Mouse (Mus musculus) ES-Bruce4 (cell line): ENCODE data around the gene Orm3. TPM values are rescaled to one million over a fixed set of nuclear protein-coding genes. Genes with fewer than 3 reads are reported as not detected.
A peak's percentile ranks its signal among the peaks of the same experiment; 100 is the strongest.
"Not testable (repeated sequence)": the region's sequence is repeated elsewhere in the genome, so short reads cannot be mapped to it uniquely, and the experiment has no call there.

Source experiments
- H3K27ac ChIP-seq: 2 replicates; pipeline ENCODE4 v1.5.1; 2012; ENCODE audit warnings: low read length, inconsistent platforms; ENCODE audit not compliant: insufficient read depth
- H3K27me3 ChIP-seq: 2 replicates; pipeline ENCODE4 v1.6.1; 2012; ENCODE audit warnings: mild to moderate bottlenecking, low read length, inconsistent platforms; ENCODE audit not compliant: control insufficient read depth, poor library complexity, insufficient read depth, severe bottlenecking
- H3K36me3 ChIP-seq: 2 replicates; pipeline ENCODE4 v1.6.1; 2012; ENCODE audit warnings: inconsistent platforms, mild to moderate bottlenecking, low read length, moderate library complexity; ENCODE audit not compliant: control insufficient read depth, poor library complexity, insufficient read depth, severe bottlenecking
- H3K4me1 ChIP-seq: one replicate; pipeline ENCODE4 v1.8.1; 2011; ENCODE audit warnings: low read length; ENCODE audit not compliant: control insufficient read depth, insufficient read depth
- H3K4me3 ChIP-seq: 2 replicates; pipeline ENCODE4 v1.5.1; 2011; ENCODE audit warnings: low read depth, mild to moderate bottlenecking, low read length
- H3K9ac ChIP-seq: 2 replicates; pipeline ENCODE4 v1.6.1; 2012; ENCODE audit warnings: low read depth, mild to moderate bottlenecking, inconsistent platforms; ENCODE audit not compliant: poor library complexity, severe bottlenecking
- H3K9me3 ChIP-seq: replicated peaks from 2 replicates; pipeline ENCODE4 v1.6.1; 2012; ENCODE audit warnings: mild to moderate bottlenecking, low read length, inconsistent platforms; ENCODE audit not compliant: control insufficient read depth, poor library complexity, insufficient read depth, severe bottlenecking
- CTCF ChIP-seq: IDR thresholded peaks from one replicate; pipeline ENCODE4 v1.8.1; 2011; ENCODE audit warnings: low read depth, low read length
- EP300 ChIP-seq: IDR thresholded peaks from 2 replicates; pipeline ENCODE4 v1.6.1; 2011; ENCODE audit warnings: low read depth, low read length; ENCODE audit not compliant: insufficient read depth
- POLR2A ChIP-seq: IDR thresholded peaks from one replicate; pipeline ENCODE4 v1.8.1; 2011; ENCODE audit warnings: low read length; ENCODE audit not compliant: insufficient read depth
- polyA plus RNA-seq: library from polyadenylated mRNA; stranded (reverse); fragments of >200 nt; gene quantifications from 2 replicates; pipeline ENCODE4 v1.2.4, GENCODE M21; 2011; ENCODE audit warnings: low read depth; ENCODE audit not compliant: missing spikeins, insufficient read depth, insufficient read length

Gene Orm3
- polyA plus RNA-seq, 1 experiment: not detected

- TF ChIP-seq EP300: no peak
- TF ChIP-seq CTCF: no peak
- no peaks in the 10 kb centered on the region for H3K9me3 ChIP-seq
- H3K27ac ChIP-seq: no peak overlapping the region
- no peaks in the 10 kb centered on the region for H3K4me1 ChIP-seq
- no peaks in the 10 kb centered on the region for H3K36me3 ChIP-seq
- H3K9ac ChIP-seq: no peak overlapping the region
- H3K4me3 ChIP-seq: no peak overlapping the region
- no peaks in the 10 kb centered on the region for H3K27me3 ChIP-seq
Measured at GRCm38 (mm10) chr4:63314063-63314462, 41.9 kb upstream of the Orm3 start.

- TF ChIP-seq POLR2A (no peak), CTCF (no peak), EP300 (no peak)
- Histone ChIP-seq H3K9me3 (no peaks in the 10 kb centered on the region), H3K27me3 (no peaks in the 10 kb centered on the region), H3K9ac (no peak overlapping the region), H3K4me1 (no peaks in the 10 kb centered on the region), H3K4me3 (no peak overlapping the region), H3K36me3 (no peaks in the 10 kb centered on the region), H3K27ac (no peak overlapping the region)
Measured at GRCm38 (mm10) chr4:63316076-63316746, 39.8 kb upstream of the Orm3 start.

GRCm38 (mm10) chr4:63319566-63319965 lies 36.4 kb upstream of the Orm3 start:
- H3K9ac ChIP-seq, H3K36me3 ChIP-seq, H3K4me3 ChIP-seq, H3K4me1 ChIP-seq, H3K27ac ChIP-seq, H3K27me3 ChIP-seq, H3K9me3 ChIP-seq: not testable (repeated sequence)
- peak; percentile 44 for TF ChIP-seq CTCF

- no peaks in the 10 kb centered on the region for H3K4me1 ChIP-seq
- no peaks in the 10 kb centered on the region for H3K36me3 ChIP-seq
Measured at GRCm38 (mm10) chr4:63323275-63323815, 32.6 kb upstream of the Orm3 start.

GRCm38 (mm10) chr4:63333403-63333802 lies 22.6 kb upstream of the Orm3 start:
- Histone ChIP-seq H3K36me3 (no peaks in the 10 kb centered on the region), H3K27ac (no peak overlapping the region), H3K4me3 (no peak overlapping the region), H3K27me3 (no peaks in the 10 kb centered on the region), H3K4me1 (no peaks in the 10 kb centered on the region), H3K9me3 (no peaks in the 10 kb centered on the region), H3K9ac (no peak overlapping the region)
- TF ChIP-seq POLR2A (no peak), EP300 (no peak), CTCF (no peak)

More at GRCm38 (mm10) chr4:63323275-63323815, 32.6 kb upstream of the Orm3 start:
- H3K27ac ChIP-seq: no peak overlapping the region
- H3K4me3 ChIP-seq: no peak overlapping the region
- H3K9ac ChIP-seq: no peak overlapping the region
- TF ChIP-seq CTCF (no peak), POLR2A (no peak), EP300 (no peak)
- no peaks in the 10 kb centered on the region; the same call in 1 of the 2 replicates for H3K9me3 ChIP-seq
- H3K27me3 ChIP-seq: no peaks in the 10 kb centered on the region

GRCm38 (mm10) chr4:63338414-63339076 lies 17.4 kb upstream of the Orm3 start:
- no peak overlapping the region for H3K4me3 ChIP-seq

More at GRCm38 (mm10) chr4:63338414-63339076, 17.4 kb upstream of the Orm3 start:
- no peaks in the 10 kb centered on the region for H3K36me3 ChIP-seq
- no peaks in the 10 kb centered on the region for H3K9me3 ChIP-seq
- TF ChIP-seq EP300: no peak
- no peak for TF ChIP-seq POLR2A
- TF ChIP-seq CTCF: no peak
- no peaks in the 10 kb centered on the region for H3K27me3 ChIP-seq
- H3K27ac ChIP-seq: no peak overlapping the region
- H3K4me1 ChIP-seq: no peaks in the 10 kb centered on the region
- no peak overlapping the region for H3K9ac ChIP-seq
